Mouse (Mus musculus) cerebellum, postnatal 4 days (tissue): ENCODE results near the gene Prr7.
"Not testable (repeated sequence)": the region's sequence is repeated elsewhere in the genome, so short reads cannot be mapped to it uniquely, and the experiment has no call there.

ENCODE experiments used
- DNase-seq, 2 experiments: peaks; one replicate each; pipeline ENCODE4 v3.0.0; 2022; ENCODE audit warnings: low spot score in 2 of 2, mixed read lengths in 1 of 2

The Prr7 gene

DNA sequence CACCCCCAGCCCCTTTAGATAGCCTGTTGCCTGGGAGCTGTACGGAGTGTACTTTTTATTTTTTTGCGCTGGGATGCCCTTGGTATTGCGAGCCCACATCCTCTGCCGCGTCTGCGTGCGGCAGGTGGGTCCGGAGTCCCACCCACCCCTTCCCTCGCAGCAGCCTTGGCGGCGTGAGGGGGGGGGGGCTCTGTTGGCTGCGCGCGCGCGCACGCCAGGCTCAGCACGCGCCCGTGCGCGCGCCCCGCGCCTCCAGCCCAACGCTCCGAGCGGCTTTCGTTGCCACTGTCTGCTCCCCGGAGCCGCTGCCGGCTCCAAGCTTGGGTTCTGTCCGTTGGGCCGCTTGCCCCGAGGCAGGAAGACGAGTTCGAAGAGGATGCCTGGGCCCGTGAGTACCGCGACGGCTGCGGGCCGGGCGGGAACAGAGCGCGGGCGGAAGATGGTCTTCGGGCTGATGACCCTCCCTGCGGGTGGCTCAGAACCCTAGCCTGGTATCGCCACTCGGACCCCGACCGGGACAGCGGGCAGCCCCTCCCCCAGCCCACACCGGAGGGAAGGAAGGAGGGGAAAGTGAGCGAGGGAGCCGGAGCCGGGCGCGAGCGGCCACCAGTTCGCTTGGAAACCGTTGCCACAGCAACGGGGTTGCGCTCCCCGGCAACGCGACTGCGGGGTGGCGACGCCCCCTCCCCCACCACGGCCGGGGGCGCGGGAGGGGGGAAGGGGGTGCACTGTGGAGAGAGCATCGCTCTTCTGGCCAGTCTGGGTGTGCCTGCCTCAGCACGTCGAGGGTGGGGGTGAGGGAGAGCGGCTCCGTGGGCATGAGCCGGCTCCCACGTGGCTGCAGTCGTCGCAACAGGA is at the start of gene Prr7:
Gene Prr7, plus strand, starts transcription at position 241 of the 858 bp plus-strand sequence.
- DNase-seq = peak; percentile 45 to 71

- DNase-seq = peak; percentile 28 to 45
These were observed 49.2 kb upstream of the Prr7 start, which contains the start of gene Pfn3 for GRCm38 (mm10) chr13:55414743-55415380. Gene Pfn3, minus strand, starts transcription at chr13:55415232.

DNA sequence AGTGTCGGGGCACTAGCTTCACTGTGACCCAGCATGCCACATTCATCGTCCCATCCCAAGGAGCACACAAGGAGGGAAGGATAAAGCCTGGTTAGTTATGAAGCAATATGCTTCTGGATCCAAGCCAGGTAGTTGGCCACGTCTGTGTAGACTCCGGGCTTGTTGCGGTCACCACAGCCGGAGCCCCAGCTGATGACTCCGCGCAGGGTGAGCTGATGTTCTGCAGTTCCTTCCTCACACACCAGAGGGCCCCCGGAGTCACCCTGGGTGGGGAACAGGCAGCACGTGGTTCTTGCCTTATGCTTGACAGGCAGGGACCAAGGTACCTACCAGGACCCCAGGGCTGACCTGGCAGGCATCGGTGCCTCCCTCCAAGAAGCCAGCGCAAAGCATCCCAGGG is 46.1 kb upstream of the Prr7 start:
- peak; percentile 81 to 91 for DNase-seq

- no peak for DNase-seq
These were observed 44.9 kb upstream of the Prr7 start for GRCm38 (mm10) chr13:55419142-55419541.

GRCm38 (mm10) chr13:55420018-55420932 is 43.8 kb upstream of the Prr7 start:
- DNase-seq = no peak

GRCm38 (mm10) chr13:55420933-55421800 is 42.9 kb upstream of the Prr7 start:
- DNase-seq = peak; percentile 47 to 65

- DNase-seq = no peak
These were observed 37.5 kb upstream of the Prr7 start, which contains the start of gene F12 for GRCm38 (mm10) chr13:55426613-55427012. Gene F12, minus strand, starts transcription at chr13:55426793.

- no peak for DNase-seq
These were observed 34.7 kb upstream of the Prr7 start for GRCm38 (mm10) chr13:55429226-55429888.

DNA sequence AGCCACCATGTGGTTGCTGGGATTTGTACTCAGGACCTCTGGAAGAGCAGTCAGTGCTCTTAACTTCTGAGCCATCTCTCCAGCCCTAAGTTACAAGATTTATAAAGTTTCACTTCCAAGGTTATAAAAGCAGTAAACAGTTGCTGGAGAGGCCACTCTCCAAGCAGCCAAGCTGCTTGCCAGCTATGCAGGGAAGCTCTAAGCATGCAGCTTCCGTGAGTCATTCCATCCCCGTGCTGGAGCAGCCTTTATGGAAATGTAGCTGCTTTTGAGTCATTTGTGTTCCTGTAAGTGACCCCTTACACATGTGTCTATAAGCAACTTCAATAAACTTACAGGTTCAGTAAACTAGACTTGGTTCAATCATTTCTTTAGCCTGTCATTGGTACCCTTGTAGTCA is 33.5 kb upstream of the Prr7 start:
- DNase-seq = no peak

GRCm38 (mm10) chr13:55431889-55432685 is 32.0 kb upstream of the Prr7 start:
- DNase-seq = no peak

DNA sequence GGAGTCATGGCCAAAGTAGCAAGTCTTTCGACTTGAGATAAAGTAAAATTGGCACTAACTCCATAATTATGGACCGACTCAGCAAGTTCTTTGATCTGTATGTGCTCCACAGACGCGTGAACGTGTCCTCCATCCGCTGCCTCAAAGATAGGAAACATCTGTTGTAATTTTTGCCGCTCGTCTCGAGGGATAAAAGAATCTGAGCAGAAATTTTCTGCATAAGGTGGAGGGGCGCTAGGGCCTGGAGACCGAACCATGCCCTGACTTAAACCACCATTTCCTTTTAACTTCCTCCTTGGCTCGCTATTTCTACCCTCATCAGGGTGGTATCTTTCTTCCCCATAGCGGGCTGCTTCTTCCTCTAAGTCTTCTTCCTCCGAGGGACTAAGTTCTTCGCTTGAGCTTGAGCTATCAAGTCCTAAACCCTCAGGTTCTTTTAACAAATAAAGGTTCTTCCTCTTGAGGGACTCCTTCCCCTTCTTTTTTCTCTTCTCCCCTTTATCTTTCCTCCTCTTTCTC is 26.9 kb upstream of the Prr7 start:
- DNase-seq = not testable (repeated sequence)

GRCm38 (mm10) chr13:55443799-55444285 is 20.2 kb upstream of the Prr7 start:
- no peak for DNase-seq

DNA sequence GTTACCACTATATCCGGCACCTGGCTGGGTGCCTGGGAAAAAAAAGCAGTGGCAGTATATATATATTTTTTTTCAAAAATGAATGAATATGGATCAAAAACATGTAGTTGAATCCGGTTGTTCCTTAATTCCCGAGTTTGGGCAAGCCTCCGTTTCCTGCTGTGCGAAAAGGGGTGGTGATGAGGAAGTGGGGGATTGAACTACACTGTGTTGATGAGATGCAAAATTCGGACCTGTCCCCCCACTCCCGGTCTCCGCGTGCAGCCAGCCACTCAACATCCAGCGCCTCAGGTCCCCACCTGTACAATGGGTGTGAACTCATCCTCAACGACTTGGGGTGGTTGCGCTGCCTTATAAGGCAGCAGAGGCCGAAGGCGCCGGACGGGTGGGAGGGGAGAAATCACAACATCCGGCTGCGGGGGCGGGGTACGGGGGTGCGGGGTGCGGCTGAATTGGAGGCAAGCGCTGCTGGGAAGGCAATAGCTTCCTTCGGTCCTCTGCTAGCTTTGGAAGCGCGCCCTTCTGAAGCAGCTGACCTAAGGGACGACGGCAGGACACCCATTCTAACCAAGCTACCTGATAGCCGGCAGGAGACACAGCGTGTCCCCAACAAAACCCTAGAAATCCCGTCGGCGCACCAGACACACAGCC is 19.7 kb upstream of the Prr7 start:
- DNase-seq = no peak

- DNase-seq = peak; percentile 98 to 99
These were observed 19.1 kb upstream of the Prr7 start, which contains the start of gene Grk6 for GRCm38 (mm10) chr13:55444937-55445315. Gene Grk6, plus strand, starts transcription at chr13:55445072.

DNA sequence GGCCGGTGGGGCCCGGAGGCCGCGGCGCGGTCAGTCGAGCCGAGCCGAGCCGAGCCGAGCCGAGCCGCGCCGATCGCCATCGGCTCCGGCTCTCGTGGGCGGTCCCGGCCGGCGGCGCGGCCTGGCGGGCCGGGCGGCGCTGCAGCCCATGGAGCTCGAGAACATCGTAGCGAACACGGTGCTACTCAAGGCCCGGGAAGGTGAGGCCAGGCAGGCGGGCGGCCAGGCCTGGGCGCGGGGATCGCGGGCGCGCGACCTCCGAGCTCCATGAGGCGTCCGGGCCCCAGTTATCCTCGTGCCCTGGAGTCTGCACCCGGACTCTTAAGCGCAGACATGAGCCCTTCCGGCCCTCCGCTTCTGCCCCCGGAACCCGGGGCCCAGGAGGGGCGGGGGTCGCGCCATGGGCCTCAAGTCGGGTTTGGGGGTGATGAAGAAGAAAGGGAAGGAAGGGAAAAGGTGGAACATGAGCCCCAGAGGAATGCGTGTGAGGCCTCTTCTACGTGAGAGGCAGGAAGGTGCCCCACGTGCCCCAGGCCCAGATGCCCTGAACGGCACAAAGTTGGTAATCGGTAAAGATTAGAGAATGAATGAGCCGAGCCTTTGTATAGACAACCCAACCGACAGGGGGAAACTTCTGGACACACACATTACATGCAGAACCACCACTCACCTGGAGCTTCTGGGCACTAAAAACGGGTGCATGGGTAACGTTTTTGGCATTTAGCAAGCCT is 18.5 kb upstream of the Prr7 start:
- no peak for DNase-seq

GRCm38 (mm10) chr13:55446483-55447105 is 17.5 kb upstream of the Prr7 start:
- DNase-seq = no peak

- no peak for DNase-seq
These were observed 16.5 kb upstream of the Prr7 start for GRCm38 (mm10) chr13:55447543-55447943.
